Mouse (Mus musculus) cerebellum, adult 9-10 months (tissue): ENCODE data around the gene Acad8.

Experiments
- DNase-seq: peaks from one replicate; pipeline ENCODE4 v3.0.0; 2022

Acad8 gene

GRCm38 (mm10) chr9:26999461-27000395, at the start of gene Acad8, which contains the start of gene Thyn1:
Gene Acad8, minus strand, starts transcription at chr9:26999566.
Gene Thyn1, plus strand, starts transcription at chr9:26999710.
- DNase-seq = peak; percentile 97

- DNase-seq = no peak
These were observed 44.5 kb upstream of the Acad8 start for GRCm38 (mm10) chr9:27043892-27044291.

DNA sequence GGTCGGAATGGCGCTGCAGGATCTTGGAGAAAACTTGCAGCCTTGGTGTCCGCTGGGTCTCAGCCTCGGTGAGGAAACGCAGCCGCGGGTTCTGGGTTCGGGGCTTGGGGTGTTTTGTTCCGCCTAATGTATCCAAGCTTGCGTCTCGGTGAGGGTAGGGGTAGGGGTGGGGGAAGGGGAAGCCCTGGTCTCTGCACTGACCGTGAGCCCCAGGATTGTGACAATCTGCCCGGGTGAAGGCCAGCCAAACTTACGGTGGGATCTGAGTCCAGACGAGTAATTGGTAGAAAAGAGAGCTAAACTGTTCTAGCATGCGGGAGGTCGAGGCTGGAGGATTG, 31.4 kb upstream of the Acad8 start:
- DNase-seq = no peak

DNA sequence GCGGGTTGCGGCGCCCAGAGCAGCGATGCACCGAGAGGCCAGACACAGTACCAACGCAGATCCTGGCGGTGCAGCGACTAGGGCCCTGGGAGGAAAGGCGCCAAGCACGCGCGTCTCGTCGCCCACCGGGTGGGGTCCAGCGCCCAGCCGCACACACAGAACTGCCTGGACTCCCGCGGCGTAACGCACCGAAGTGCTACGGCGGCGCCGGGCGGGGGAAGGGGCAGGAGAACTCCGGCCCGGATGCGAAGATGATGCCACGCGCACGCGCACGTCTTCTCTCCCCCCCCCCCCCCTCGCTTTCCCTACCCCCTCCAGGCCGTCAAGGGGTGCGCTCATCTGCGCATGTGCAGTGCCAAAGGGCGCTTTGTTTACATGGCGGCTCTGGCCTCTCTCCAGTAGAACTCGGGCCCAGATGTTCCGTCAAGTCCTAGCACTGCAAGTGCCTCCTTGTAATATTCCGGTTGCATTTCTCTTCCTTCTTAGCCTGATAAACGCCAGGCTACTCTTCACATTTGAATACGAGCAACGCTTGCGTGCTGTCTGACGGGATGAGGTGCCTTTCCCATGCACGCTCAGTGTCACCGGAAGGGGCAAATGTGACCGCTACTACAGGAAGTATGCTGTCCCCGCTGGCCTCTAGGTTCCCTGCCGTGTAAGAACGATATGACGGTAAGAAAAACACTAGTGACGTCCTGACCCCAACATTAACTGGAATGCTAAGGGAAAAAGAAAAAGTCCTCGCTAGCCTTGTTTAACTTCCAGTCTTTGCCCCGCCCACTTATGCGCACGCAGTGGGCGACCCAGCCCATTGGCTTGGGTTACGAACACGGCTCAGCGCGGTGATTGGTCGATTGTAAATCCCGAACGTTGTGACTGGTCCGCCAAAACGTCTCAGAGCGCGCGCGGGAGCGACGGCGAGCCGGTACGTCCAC, 30.7 kb upstream of the Acad8 start, which contains the start of the genes Vps26b and Ncapd3:
Gene Vps26b, minus strand, starts transcription at position 238 of the 935 bp plus-strand sequence.
Gene Ncapd3, plus strand, starts transcription at position 348 of the 935 bp plus-strand sequence.
- peak; percentile 98 for DNase-seq

DNA sequence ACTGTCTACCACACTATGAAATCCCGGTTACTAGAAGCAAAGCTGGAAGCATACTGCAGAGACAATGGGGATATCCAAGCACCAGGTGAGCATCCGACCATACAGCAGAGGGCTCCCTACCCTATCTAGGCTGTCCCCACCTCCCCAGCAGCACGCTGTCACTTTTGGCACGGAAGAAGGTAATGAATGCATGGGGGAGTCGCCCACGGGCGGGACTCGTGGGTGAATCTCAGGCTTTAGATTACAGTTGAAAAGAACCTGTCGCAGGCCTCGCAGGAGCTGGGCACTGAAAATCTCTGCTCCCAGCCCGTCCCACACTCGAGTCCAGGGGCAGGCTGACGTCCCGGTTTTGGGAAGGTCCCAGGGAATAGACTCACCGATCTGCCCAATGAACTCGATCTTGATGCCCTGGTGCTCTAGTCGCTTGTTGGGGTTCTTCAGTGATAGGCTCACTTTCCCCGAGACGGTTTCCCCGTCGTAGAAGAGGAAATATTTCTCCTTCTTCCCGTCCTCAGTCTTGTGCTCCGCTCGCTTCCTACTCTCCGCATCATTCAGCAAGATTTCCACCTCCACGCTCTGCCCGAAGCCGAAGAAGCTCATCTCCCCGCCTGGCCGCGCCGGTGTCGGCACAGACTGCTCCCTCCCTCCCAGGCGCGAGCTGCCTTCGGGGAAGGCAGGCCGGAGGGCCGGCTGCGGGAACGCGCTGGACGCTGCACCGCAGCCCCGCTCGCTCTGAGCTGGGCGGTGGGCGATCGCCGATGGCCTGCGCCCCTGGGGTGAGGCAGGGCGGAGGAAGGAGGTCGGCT, 29.9 kb upstream of the Acad8 start:
- DNase-seq = peak; percentile 76

DNA sequence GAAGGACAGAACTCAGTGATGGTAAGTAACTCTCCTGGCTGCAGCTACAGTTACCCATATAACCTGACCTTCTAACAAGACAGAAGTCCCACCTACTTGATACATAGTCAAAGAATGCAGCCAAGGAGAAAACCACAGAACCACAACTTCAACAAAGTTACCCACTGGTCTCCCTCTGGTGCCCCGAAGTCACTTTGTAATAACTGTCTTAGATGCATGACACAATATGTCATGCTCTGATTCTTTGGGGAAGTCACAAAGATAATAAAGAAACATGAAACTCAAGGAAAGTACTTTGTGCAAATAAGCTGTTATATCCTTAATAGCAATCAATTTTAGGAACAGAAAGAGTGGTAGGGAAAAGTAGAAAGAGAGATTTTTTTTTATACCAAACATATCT, 27.3 kb upstream of the Acad8 start:
- no peak for DNase-seq

- no peak for DNase-seq
These were observed 24.3 kb upstream of the Acad8 start for GRCm38 (mm10) chr9:27023681-27024080.

DNA sequence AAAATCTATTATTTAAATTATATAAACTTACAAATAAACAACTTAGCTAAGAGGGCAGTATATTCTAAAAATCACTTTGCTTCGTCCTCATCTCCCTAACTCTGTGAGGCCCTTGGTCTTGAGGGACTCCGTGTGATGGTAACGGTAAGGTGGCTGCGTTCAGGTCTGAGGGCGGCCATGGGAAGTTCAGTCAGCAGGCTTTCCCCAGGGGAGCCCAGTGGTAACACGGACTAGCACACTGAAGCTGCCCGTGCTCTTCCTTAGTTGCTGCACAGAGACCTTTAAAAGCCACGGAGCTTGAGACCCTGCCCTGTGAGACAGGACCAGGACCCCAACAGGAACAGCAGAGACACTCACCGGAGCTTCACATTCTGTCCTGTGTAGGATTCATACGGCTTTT, 19.6 kb upstream of the Acad8 start:
- no peak for DNase-seq

GRCm38 (mm10) chr9:27011572-27011971, 12.2 kb upstream of the Acad8 start:
- DNase-seq = no peak

GRCm38 (mm10) chr9:27009231-27009630, 9.9 kb upstream of the Acad8 start:
- DNase-seq = no peak

GRCm38 (mm10) chr9:27006866-27007265, 7.5 kb upstream of the Acad8 start:
- DNase-seq = no peak

GRCm38 (mm10) chr9:27005933-27006332, 6.6 kb upstream of the Acad8 start:
- DNase-seq = no peak

DNA sequence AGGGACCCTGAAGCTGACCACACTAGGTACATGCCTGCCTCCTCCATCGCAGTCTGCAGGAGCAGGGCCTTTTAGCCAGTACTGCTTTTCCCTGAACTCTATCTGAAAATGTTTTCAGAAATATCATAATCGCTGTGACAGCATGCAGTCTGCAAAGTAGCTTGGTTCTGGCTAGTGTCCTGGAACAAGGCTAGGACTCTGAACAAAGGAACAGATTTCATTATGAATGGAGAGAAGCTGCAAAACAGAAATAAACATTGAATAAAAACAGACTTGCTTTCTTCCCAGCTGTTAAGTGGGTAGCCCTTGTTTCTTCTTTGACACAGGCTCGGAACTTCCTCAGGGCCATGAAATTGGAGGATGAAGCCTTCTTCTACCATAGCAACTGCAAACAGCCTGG, 5.9 kb upstream of the Acad8 start:
- no peak for DNase-seq

GRCm38 (mm10) chr9:26998669-26999460, 501 bp downstream of the Acad8 start:
- DNase-seq = no peak

DNA sequence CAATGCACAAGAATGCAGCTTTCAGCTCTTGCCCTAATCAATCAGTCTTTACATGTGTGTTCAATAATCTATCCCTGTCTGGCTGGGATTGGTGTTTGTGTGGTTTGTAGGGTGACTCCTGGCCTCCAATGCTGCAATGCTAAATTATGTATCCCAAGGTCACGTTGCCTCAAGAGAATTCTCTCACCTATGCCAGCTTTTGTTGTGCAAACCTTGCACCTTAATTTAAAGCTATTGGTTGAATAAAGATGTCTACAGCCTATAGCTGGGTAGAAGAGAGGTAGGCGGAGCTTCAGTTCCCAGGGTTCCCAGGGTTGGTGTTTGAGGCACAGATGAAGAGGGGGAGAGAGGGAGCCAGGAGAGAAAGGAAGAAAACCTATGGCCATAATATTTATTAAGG, 1.9 kb downstream of the Acad8 start:
- no peak for DNase-seq

DNA sequence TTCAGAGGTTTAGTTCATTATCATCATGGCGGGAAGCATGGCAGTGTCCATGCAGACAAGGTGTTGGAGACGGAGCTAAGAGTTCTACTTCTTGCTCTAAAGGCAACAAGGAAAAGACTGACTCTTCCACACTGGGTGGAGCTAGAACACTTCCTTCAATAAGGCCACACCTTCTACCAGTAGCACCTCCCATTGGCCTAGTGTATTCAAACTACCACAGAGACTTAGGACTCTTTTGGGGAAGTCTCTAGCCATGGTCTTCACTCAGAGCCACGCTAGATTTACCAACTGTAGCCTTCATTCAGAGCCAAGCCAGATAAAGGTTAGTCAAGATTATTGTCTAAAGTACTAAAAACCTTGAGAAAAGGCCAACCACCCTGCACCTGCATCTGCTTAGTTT, 2.3 kb downstream of the Acad8 start:
- DNase-seq = no peak

GRCm38 (mm10) chr9:26993900-26994299, 5.5 kb downstream of the Acad8 start:
- no peak for DNase-seq

DNA sequence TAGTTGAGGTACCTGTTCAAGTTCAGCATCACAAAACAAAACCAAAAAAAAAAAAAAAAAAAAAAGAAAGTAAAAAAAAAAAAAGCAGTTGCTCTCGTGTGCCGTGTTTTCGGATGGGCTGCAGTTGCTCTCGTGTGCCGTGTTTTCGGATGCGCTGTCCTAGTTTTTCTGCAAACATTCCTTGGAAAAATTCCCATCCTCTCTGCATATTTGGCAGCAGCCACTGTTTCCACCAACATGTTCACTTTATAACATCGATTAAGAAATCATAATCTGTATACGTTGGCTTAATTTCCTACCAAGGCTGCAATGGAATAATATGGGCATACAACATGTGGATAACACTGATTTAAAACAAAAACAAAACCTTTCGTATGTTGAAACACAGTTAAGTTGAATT, 6.2 kb downstream of the Acad8 start:
- DNase-seq = peak; percentile 66

DNA sequence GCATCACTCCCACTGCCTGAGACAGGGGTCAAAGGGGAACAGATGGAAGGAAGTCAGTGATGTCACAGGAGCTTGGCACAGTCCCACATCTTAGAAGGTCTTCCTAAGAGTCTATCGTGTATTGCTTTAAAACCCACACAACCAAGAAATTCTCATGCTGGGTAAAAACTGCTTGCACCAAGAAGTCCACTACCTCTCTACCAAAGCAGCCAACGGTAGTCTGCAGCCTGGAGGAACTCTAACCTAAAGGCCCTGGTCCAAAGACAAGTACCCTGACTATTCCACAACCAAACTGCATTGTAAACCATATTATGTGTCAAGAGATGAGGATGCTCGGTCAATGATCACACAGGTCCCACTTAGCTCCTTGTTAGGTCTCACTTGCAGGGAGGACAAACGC, 9.2 kb downstream of the Acad8 start:
- peak; percentile 3 for DNase-seq

DNA sequence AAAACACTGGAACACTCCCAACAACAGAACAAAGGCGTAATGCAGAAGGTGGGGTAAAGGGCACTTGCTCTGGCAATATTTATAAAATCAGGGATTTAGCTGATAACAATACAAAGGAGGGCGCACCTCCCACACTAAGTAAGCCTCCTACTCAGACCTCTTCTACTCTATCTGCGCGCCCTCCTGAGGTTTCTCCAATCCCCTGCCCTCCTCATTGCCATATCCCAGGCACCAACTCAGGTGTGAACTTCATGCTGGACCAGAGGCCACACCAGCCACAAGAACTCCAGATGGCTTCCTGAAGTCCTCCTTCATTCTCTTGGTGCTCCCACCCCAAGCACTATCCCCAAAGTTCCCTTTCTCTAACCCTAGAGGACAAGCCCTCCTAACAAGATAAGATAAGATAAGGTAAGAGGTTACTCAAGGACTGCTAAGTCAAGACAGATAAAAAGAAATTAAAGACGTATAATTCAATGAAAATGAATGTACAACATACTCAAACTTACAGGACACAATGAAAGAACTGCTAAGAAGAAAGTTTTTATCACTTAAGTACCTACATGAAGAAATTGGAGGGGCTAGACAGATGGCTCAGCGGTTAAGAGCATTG, 13.6 kb downstream of the Acad8 start:
- no peak for DNase-seq

DNA sequence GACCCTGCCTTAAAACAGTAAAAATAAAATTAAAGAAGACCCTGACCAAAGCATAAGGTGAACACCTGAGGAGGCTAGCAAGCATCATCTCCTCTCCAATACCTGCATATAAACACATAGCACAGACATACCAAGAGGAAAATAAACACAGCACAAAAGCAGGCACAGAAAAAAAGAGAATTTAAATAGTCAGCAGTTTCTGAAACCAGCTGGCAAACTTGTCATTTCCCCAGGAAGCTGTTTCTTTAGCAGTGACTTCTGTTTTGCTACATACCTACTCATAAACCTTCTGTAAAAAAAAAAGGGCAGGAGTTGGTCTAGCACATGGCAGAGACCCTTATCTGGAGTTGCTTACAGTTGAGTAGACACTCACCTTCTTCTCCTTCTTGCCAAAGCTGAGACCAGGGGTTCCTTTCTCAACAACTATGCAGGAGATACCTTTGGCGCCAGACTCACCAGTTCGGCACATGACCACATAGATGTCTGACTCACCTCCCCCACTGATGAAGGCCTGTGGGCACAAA, 14.2 kb downstream of the Acad8 start:
- DNase-seq = no peak
